Mouse (Mus musculus): ENCODE measurements around the gene Zfp937. TPM values are rescaled to one million over a fixed set of nuclear protein-coding genes. Genes with fewer than 3 reads are reported as not detected.
A peak's percentile ranks its signal among the peaks of the same experiment; 100 is the strongest.
"Not testable (repeated sequence)": the region's sequence is repeated elsewhere in the genome, so short reads cannot be mapped to it uniquely, and the experiment has no call there.

Zfp937 gene
- total RNA-seq (2021) = 10 to 100 TPM; 10.2 to 10.4 TPM

GRCm38 (mm10) chr2:150217600-150218362, at the start of gene Zfp937:
Gene Zfp937, plus strand, starts transcription at chr2:150218073.
- DNase-seq = peak; percentile 71 to 76

- no peak for DNase-seq
Observed at GRCm38 (mm10) chr2:150173833-150174232, 44.0 kb upstream of the Zfp937 start.

- not testable (repeated sequence) for DNase-seq
Observed at GRCm38 (mm10) chr2:150179579-150179978, 38.3 kb upstream of the Zfp937 start, which contains the start of gene Gm10770. Gene Gm10770, minus strand, starts transcription at chr2:150179679.

- DNase-seq = not testable (repeated sequence)
Observed at GRCm38 (mm10) chr2:150181046-150181445, 36.8 kb upstream of the Zfp937 start.

- DNase-seq = not testable (repeated sequence)
Observed at GRCm38 (mm10) chr2:150181570-150181999, 36.3 kb upstream of the Zfp937 start, which contains the start of gene Gm14139. Gene Gm14139, plus strand, starts transcription at chr2:150181755.

GRCm38 (mm10) chr2:150218363-150218725, 471 bp downstream of the Zfp937 start:
- DNase-seq = not testable (repeated sequence)

GRCm38 (mm10) chr2:150223263-150223662, 5.4 kb downstream of the Zfp937 start:
- DNase-seq = not testable (repeated sequence)

- no peak for DNase-seq
Observed at GRCm38 (mm10) chr2:150243211-150243610, 25.3 kb downstream of the Zfp937 start.

GRCm38 (mm10) chr2:150255491-150255890, 37.6 kb downstream of the Zfp937 start, which contains the start of gene Gm21994:
Gene Gm21994, minus strand, starts transcription at chr2:150255591.
- not testable (repeated sequence) for DNase-seq

- not testable (repeated sequence) for DNase-seq
Observed at GRCm38 (mm10) chr2:150256861-150257260, 39.0 kb downstream of the Zfp937 start.

- not testable (repeated sequence) for DNase-seq
Observed at GRCm38 (mm10) chr2:150257291-150257690, 39.4 kb downstream of the Zfp937 start, which contains the start of gene Gm14124. Gene Gm14124, plus strand, starts transcription at chr2:150257517.

Other genes with a start within 250 kb of the Zfp937 start
- 10 to 100 TPM; 11.2 to 11.6 TPM for gene Zfp120, start 81.4 kb upstream of the Zfp937 start, total RNA-seq (2021)
- gene Gm10770, start 38.4 kb upstream of the Zfp937 start, total RNA-seq (2021) = not detected
- gene Gm14139, start 36.3 kb upstream of the Zfp937 start, total RNA-seq (2021) = not detected
- 1 to 10 TPM; 6.9 to 7.1 TPM for gene Gm21994, start 37.5 kb downstream of the Zfp937 start, total RNA-seq (2021)
- under 1 TPM; 0.15 to 0.20 TPM for gene Gm14124, start 39.4 kb downstream of the Zfp937 start, total RNA-seq (2021)
- 1 to 10 TPM; 2.6 to 4.0 TPM for gene Gm10130, start 105.6 kb downstream of the Zfp937 start, total RNA-seq (2021)
- 1 to 10 TPM; 7.3 to 9.9 TPM for gene 3300002I08Rik, start 144.7 kb downstream of the Zfp937 start, total RNA-seq (2021)
- 10 to 100 TPM in 1 of 2 experiments, 1 to 10 TPM in 1; 9.1 to 10.3 TPM for gene Zfp442, start 233.4 kb downstream of the Zfp937 start, total RNA-seq (2021)